In genomic region chr8:6884828-6885227, GRCm38 (mm10) we compare ENCODE assay signal across 20 mouse cellular contexts.
"Had no signal": no experiment of that assay in that cellular context is flagged by ENCODE, and none has a peak within 500 bp of the region (broad histone marks: within the 10 kb centered on the region; RNA-seq: fewer than 3 reads in every experiment).

No protein-coding gene starts in this region.

- H3K27me3 ChIP-seq: megakaryocyte, embryonic 14.5 days; midbrain, embryonic 12.5 days; neural tube, embryonic 13.5 days; neural tube, embryonic 15.5 days had no signal

- H3K9ac ChIP-seq: liver, postnatal 0 days; midbrain, embryonic 12.5 days; neural tube, embryonic 13.5 days; neural tube, embryonic 15.5 days had no signal

- ATAC-seq: liver, postnatal 0 days; midbrain, embryonic 16.5 days had no signal

- H3K36me3 ChIP-seq: midbrain, embryonic 12.5 days; neural tube, embryonic 13.5 days; neural tube, embryonic 15.5 days had no signal

- H3K4me3 ChIP-seq: megakaryocyte, embryonic 14.5 days; midbrain, embryonic 12.5 days; myocyte; neural tube, embryonic 13.5 days; neural tube, embryonic 15.5 days had no signal

- DNase-seq: liver, postnatal 0 days; lung, adult 2 months; lung, postnatal 14 days; lung, postnatal 36 days; midbrain, embryonic 14.5 days; retina, postnatal 1 day; right cerebral cortex, adult 18-20 months; right cerebral cortex, postnatal 25 days; right cerebral cortex, postnatal 4 days; spleen, adult 18-20 months; thymus, adult 18-20 months; thymus, postnatal 14 days; thymus, postnatal 36 days had no signal

- H3K9me3 ChIP-seq: megakaryocyte, embryonic 14.5 days; midbrain, embryonic 12.5 days; neural tube, embryonic 13.5 days; neural tube, embryonic 15.5 days had no signal

- H3K4me1 ChIP-seq: megakaryocyte, embryonic 14.5 days; midbrain, embryonic 12.5 days; neural tube, embryonic 13.5 days; neural tube, embryonic 15.5 days had no signal

- H3K27ac ChIP-seq: macrophage; midbrain, embryonic 12.5 days; neural tube, embryonic 13.5 days; neural tube, embryonic 15.5 days had no signal

- H3K4me2 ChIP-seq: midbrain, embryonic 12.5 days; neural tube, embryonic 13.5 days; neural tube, embryonic 15.5 days had no signal
